Mouse (Mus musculus): ENCODE data around the gene Gucy1b2. TPM values are rescaled to one million over a fixed set of nuclear protein-coding genes. Genes with fewer than 3 reads are reported as not detected.
A peak's percentile ranks its signal among the peaks of the same experiment; 100 is the strongest.

The Gucy1b2 gene
- polyA plus RNA-seq, 1 experiment: not detected

- Histone ChIP-seq H3K36me3 (ENCODE audit: control insufficient read depth, insufficient read depth) (no peaks in the 10 kb centered on the region), H3ac (ENCODE audit: control insufficient read depth, insufficient read length) (no peak overlapping the region), H3K79me2 (ENCODE audit: control insufficient read depth, insufficient read depth) (no peaks in the 10 kb centered on the region), H3K27me3 (ENCODE audit: control insufficient read depth, insufficient read depth, insufficient read length) (peaks cover 6% of the 10 kb centered on the region), H3K4me2 (ENCODE audit: low read depth) (peak overlapping the region; percentile 51), H3K4me3 (no peak overlapping the region)
- no peak for TF ChIP-seq MAX (IDR thresholded peaks at IDR 0.05; ENCODE audit: low read depth)
- no peak for TF ChIP-seq CEBPB (IDR thresholded peaks at IDR 0.05; ENCODE audit: insufficient read depth, poor library complexity, severe bottlenecking)
- no peak for TF ChIP-seq USF1 (IDR thresholded peaks at IDR 0.05; ENCODE audit: low read depth)
- TF ChIP-seq POLR2A (IDR thresholded peaks at IDR 0.05; ENCODE audit: insufficient read length, low read depth): no peak
- no peak for TF ChIP-seq TCF3 (IDR thresholded peaks at IDR 0.05; ENCODE audit: insufficient read length, low read depth)
- no peak for TF ChIP-seq MYOG (IDR thresholded peaks at IDR 0.05; ENCODE audit: control insufficient read depth in 1 of 3, insufficient read depth in 1 of 3, insufficient read length in 2 of 3, low read depth in 2 of 3)
- no peak for TF ChIP-seq POLR2AphosphoS2 (IDR thresholded peaks at IDR 0.05; ENCODE audit: insufficient read length, low read depth)
Measured at GRCm38 (mm10) chr14:62457420-62458181, 1.5 kb upstream of the Gucy1b2 start.

GRCm38 (mm10) chr14:62455570-62455879, 564 bp downstream of the Gucy1b2 start:
- no peaks in the 10 kb centered on the region for H3K36me3 ChIP-seq (ENCODE audit: control insufficient read depth, insufficient read depth)
- TF ChIP-seq E2F4 (IDR thresholded peaks at IDR 0.05; ENCODE audit: insufficient read depth) (no peak), MYOD1 (IDR thresholded peaks at IDR 0.05; ENCODE audit: control insufficient read depth in 1 of 3, insufficient read length in 2 of 3, low read depth in 2 of 3) (no peak), TCF12 (IDR thresholded peaks at IDR 0.05; ENCODE audit: insufficient read depth, poor library complexity, severe bottlenecking) (no peak), POLR2A (IDR thresholded peaks at IDR 0.05; ENCODE audit: insufficient read length, low read depth) (no peak), POLR2AphosphoS2 (IDR thresholded peaks at IDR 0.05; ENCODE audit: insufficient read length, low read depth) (no peak), USF1 (IDR thresholded peaks at IDR 0.05; ENCODE audit: low read depth) (no peak), MYOG (IDR thresholded peaks at IDR 0.05; ENCODE audit: control insufficient read depth in 1 of 3, insufficient read depth in 1 of 3, insufficient read length in 2 of 3, low read depth in 2 of 3) (no peak), REST (IDR thresholded peaks at IDR 0.05; ENCODE audit: insufficient read depth, insufficient read length) (no peak)

GRCm38 (mm10) chr14:62454760-62455569, 1.1 kb downstream of the Gucy1b2 start:
- Histone ChIP-seq H3K27me3 (ENCODE audit: control insufficient read depth, insufficient read depth, insufficient read length) (peaks cover 13% of the 10 kb centered on the region), H3K36me3 (ENCODE audit: control insufficient read depth, insufficient read depth) (no peaks in the 10 kb centered on the region), H3K79me2 (ENCODE audit: control insufficient read depth, insufficient read depth) (no peaks in the 10 kb centered on the region), H3K4me2 (ENCODE audit: low read depth) (no peak overlapping the region), H3K4me3 (no peak overlapping the region), H3ac (ENCODE audit: control insufficient read depth, insufficient read length) (no peak overlapping the region)
- no peak for TF ChIP-seq E2F4 (IDR thresholded peaks at IDR 0.05; ENCODE audit: insufficient read depth)
- TF ChIP-seq TCF12 (IDR thresholded peaks at IDR 0.05; ENCODE audit: insufficient read depth, poor library complexity, severe bottlenecking): no peak
- TF ChIP-seq TCF3 (IDR thresholded peaks at IDR 0.05; ENCODE audit: insufficient read length, low read depth): no peak
- TF ChIP-seq POLR2AphosphoS2 (IDR thresholded peaks at IDR 0.05; ENCODE audit: insufficient read length, low read depth): no peak
- no peak for TF ChIP-seq CEBPB (IDR thresholded peaks at IDR 0.05; ENCODE audit: insufficient read depth, poor library complexity, severe bottlenecking)
- no peak for TF ChIP-seq REST (IDR thresholded peaks at IDR 0.05; ENCODE audit: insufficient read depth, insufficient read length)
- no peak for TF ChIP-seq MYOD1 (IDR thresholded peaks at IDR 0.05; ENCODE audit: control insufficient read depth in 1 of 3, insufficient read length in 2 of 3, low read depth in 2 of 3)
- no peak for TF ChIP-seq MYOG (IDR thresholded peaks at IDR 0.05; ENCODE audit: control insufficient read depth in 1 of 3, insufficient read depth in 1 of 3, insufficient read length in 2 of 3, low read depth in 2 of 3)
- no peak for TF ChIP-seq POLR2A (IDR thresholded peaks at IDR 0.05; ENCODE audit: insufficient read length, low read depth)
- TF ChIP-seq SRF (IDR thresholded peaks at IDR 0.05; ENCODE audit: control insufficient read depth, insufficient read length, low read depth): no peak
- TF ChIP-seq MAX (IDR thresholded peaks at IDR 0.05; ENCODE audit: low read depth): no peak
- TF ChIP-seq USF1 (IDR thresholded peaks at IDR 0.05; ENCODE audit: low read depth): no peak

More at GRCm38 (mm10) chr14:62455570-62455879, 564 bp downstream of the Gucy1b2 start:
- H3K4me3 ChIP-seq: no peak overlapping the region
- no peak overlapping the region for H3ac ChIP-seq (ENCODE audit: control insufficient read depth, insufficient read length)
- H3K4me2 ChIP-seq (ENCODE audit: low read depth): no peak overlapping the region
- peaks cover 11% of the 10 kb centered on the region for H3K27me3 ChIP-seq (ENCODE audit: control insufficient read depth, insufficient read depth, insufficient read length)
- H3K79me2 ChIP-seq (ENCODE audit: control insufficient read depth, insufficient read depth): no peaks in the 10 kb centered on the region

- Histone ChIP-seq H3K36me3 (ENCODE audit: control insufficient read depth, insufficient read depth) (no peaks in the 10 kb centered on the region), H3K27me3 (ENCODE audit: control insufficient read depth, insufficient read depth, insufficient read length) (peaks cover 15% of the 10 kb centered on the region), H3K79me2 (ENCODE audit: control insufficient read depth, insufficient read depth) (no peaks in the 10 kb centered on the region), H3K4me3 (no peak overlapping the region), H3ac (ENCODE audit: control insufficient read depth, insufficient read length) (no peak overlapping the region), H3K4me2 (ENCODE audit: low read depth) (no peak overlapping the region)
- TF ChIP-seq SRF (IDR thresholded peaks at IDR 0.05; ENCODE audit: control insufficient read depth, insufficient read length, low read depth) (no peak), USF1 (IDR thresholded peaks at IDR 0.05; ENCODE audit: low read depth) (no peak), REST (IDR thresholded peaks at IDR 0.05; ENCODE audit: insufficient read depth, insufficient read length) (no peak), CEBPB (IDR thresholded peaks at IDR 0.05; ENCODE audit: insufficient read depth, poor library complexity, severe bottlenecking) (no peak), POLR2A (IDR thresholded peaks at IDR 0.05; ENCODE audit: insufficient read length, low read depth) (no peak), E2F4 (IDR thresholded peaks at IDR 0.05; ENCODE audit: insufficient read depth) (no peak), POLR2AphosphoS2 (IDR thresholded peaks at IDR 0.05; ENCODE audit: insufficient read length, low read depth) (no peak), MYOD1 (IDR thresholded peaks at IDR 0.05; ENCODE audit: control insufficient read depth in 1 of 3, insufficient read length in 2 of 3, low read depth in 2 of 3) (no peak), TCF12 (IDR thresholded peaks at IDR 0.05; ENCODE audit: insufficient read depth, poor library complexity, severe bottlenecking) (no peak), TCF3 (IDR thresholded peaks at IDR 0.05; ENCODE audit: insufficient read length, low read depth) (no peak)
Measured at GRCm38 (mm10) chr14:62454136-62454535, 2.0 kb downstream of the Gucy1b2 start.
